Mouse (Mus musculus) myocyte (in vitro differentiated cells): Measurements from ENCODE around the gene 1110017D15Rik. TPM values are rescaled to one million over a fixed set of nuclear protein-coding genes. Genes with fewer than 3 reads are reported as not detected.
A peak's percentile ranks its signal among the peaks of the same experiment; 100 is the strongest.
"Not testable (repeated sequence)": the region's sequence is repeated elsewhere in the genome, so short reads cannot be mapped to it uniquely, and the experiment has no call there.

Experiments
- H3K27me3 ChIP-seq: one replicate; pipeline ENCODE4 v1.6.1; 2011; ENCODE audit not compliant: control insufficient read depth, insufficient read depth, insufficient read length
- H3K36me3 ChIP-seq: one replicate; pipeline ENCODE4 v1.6.1; 2011; ENCODE audit not compliant: control insufficient read depth, insufficient read depth
- H3K4me2 ChIP-seq: one replicate; pipeline ENCODE4 v1.6.1; 2011; ENCODE audit warnings: low read depth, control low read depth
- H3K4me3 ChIP-seq: one replicate; pipeline ENCODE4 v1.5.1; 2011; ENCODE audit warnings: mild to moderate bottlenecking, control low read depth, moderate library complexity
- H3K79me2 ChIP-seq: one replicate; pipeline ENCODE4 v1.6.1; 2011; ENCODE audit not compliant: control insufficient read depth, insufficient read depth
- H3ac ChIP-seq: one replicate; pipeline ENCODE4 v1.6.1; 2011; ENCODE audit not compliant: control insufficient read depth, insufficient read length
- CEBPB ChIP-seq: IDR thresholded peaks from 2 replicates; pipeline ENCODE4 v1.6.1; 2011; ENCODE audit warnings: mild to moderate bottlenecking, moderate library complexity; ENCODE audit not compliant: poor library complexity, insufficient read depth, severe bottlenecking
- E2F4 ChIP-seq: IDR thresholded peaks from one replicate; pipeline ENCODE4 v1.6.1; 2011; ENCODE audit warnings: mild to moderate bottlenecking, control low read depth, moderate library complexity; ENCODE audit not compliant: insufficient read depth
- MAX ChIP-seq: IDR thresholded peaks from one replicate; pipeline ENCODE4 v1.6.1; 2011; ENCODE audit warnings: low read depth, mild to moderate bottlenecking, control low read depth
- MYOD1 ChIP-seq, 3 experiments: IDR thresholded peaks; one replicate each; pipeline ENCODE4 v1.6.1; 2011; ENCODE audit warnings: control low read depth in 2 of 3, low read depth in 2 of 3, mild to moderate bottlenecking in 2 of 3, moderate library complexity in 1 of 3; ENCODE audit not compliant: insufficient read length in 2 of 3, control insufficient read depth in 1 of 3
- MYOG ChIP-seq, 3 experiments: IDR thresholded peaks; one replicate each; pipeline ENCODE4 v1.6.1; 2011; ENCODE audit warnings: control low read depth in 2 of 3, low read depth in 2 of 3, mild to moderate bottlenecking in 2 of 3; ENCODE audit not compliant: insufficient read length in 2 of 3, control insufficient read depth in 1 of 3, insufficient read depth in 1 of 3
- POLR2A ChIP-seq: IDR thresholded peaks from one replicate; pipeline ENCODE4 v1.6.1; 2011; ENCODE audit warnings: low read depth, mild to moderate bottlenecking, control low read depth, moderate library complexity; ENCODE audit not compliant: insufficient read length
- POLR2AphosphoS2 ChIP-seq: IDR thresholded peaks from one replicate; pipeline ENCODE4 v1.6.1; 2011; ENCODE audit warnings: low read depth, control low read depth; ENCODE audit not compliant: insufficient read length
- REST ChIP-seq: IDR thresholded peaks from one replicate; pipeline ENCODE4 v1.6.1; 2011; ENCODE audit warnings: mild to moderate bottlenecking, control low read depth, moderate library complexity; ENCODE audit not compliant: insufficient read depth, insufficient read length
- SRF ChIP-seq: IDR thresholded peaks from one replicate; pipeline ENCODE4 v1.6.1; 2011; ENCODE audit warnings: low read depth; ENCODE audit not compliant: control insufficient read depth, insufficient read length
- TCF12 ChIP-seq: IDR thresholded peaks from one replicate; pipeline ENCODE4 v1.6.1; 2011; ENCODE audit warnings: mild to moderate bottlenecking, control low read depth; ENCODE audit not compliant: poor library complexity, insufficient read depth, severe bottlenecking
- TCF3 ChIP-seq: IDR thresholded peaks from one replicate; pipeline ENCODE4 v1.6.1; 2011; ENCODE audit warnings: low read depth, control low read depth; ENCODE audit not compliant: insufficient read length
- USF1 ChIP-seq: IDR thresholded peaks from one replicate; pipeline ENCODE4 v1.6.1; 2011; ENCODE audit warnings: low read depth, mild to moderate bottlenecking, control low read depth, moderate library complexity
- polyA plus RNA-seq: library from polyadenylated mRNA; unstranded; fragments of >200 nt; fragmentation: generic; extraction: Trizol; gene quantifications from one replicate; pipeline ENCODE4 v1.2.1, GENCODE M21; 2012; ENCODE audit warnings: missing spikeins

The 1110017D15Rik gene
- polyA plus RNA-seq, 1 experiment, result 0.06 TPM

DNA sequence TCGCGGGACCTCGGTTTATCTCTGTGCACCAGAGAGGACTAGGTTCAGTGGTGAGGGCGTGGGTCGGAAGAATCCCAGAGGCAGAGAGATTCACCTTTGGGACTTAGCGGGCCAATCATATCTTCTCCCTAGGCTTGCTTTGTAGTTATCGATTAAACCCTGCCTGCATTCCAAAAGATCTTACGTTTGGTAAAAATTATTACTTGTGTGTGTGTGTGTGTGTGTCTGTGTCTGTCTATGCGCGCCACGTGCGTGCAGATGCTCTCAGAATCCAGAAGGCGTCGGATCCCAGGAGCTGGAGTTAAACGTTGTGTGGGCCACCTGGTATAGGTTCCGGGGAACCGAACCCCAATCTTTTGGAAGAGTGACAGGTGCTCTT, 51.9 kb downstream of the 1110017D15Rik start:
- Histone ChIP-seq H3K27me3 (no peaks in the 10 kb centered on the region), H3K79me2 (peaks cover 32% of the 10 kb centered on the region), H3K36me3 (peaks cover 2% of the 10 kb centered on the region), H3K4me2 (peak overlapping the region; percentile 88), H3K4me3 (peak overlapping the region; percentile 74), H3ac (peak overlapping the region; percentile 64)
- TF ChIP-seq MAX (no peak), REST (no peak), POLR2AphosphoS2 (no peak), MYOG (IDR thresholded peaks at IDR 0.05; ENCODE audit: control insufficient read depth in 1 of 3, insufficient read depth in 1 of 3, insufficient read length in 2 of 3, low read depth in 2 of 3) (no peak), MYOD1 (IDR thresholded peaks at IDR 0.05; ENCODE audit: control insufficient read depth in 1 of 3, insufficient read length in 2 of 3, low read depth in 2 of 3) (no peak), SRF (no peak), CEBPB (no peak), POLR2A (no peak), TCF12 (no peak), TCF3 (no peak), E2F4 (no peak), USF1 (no peak)

DNA sequence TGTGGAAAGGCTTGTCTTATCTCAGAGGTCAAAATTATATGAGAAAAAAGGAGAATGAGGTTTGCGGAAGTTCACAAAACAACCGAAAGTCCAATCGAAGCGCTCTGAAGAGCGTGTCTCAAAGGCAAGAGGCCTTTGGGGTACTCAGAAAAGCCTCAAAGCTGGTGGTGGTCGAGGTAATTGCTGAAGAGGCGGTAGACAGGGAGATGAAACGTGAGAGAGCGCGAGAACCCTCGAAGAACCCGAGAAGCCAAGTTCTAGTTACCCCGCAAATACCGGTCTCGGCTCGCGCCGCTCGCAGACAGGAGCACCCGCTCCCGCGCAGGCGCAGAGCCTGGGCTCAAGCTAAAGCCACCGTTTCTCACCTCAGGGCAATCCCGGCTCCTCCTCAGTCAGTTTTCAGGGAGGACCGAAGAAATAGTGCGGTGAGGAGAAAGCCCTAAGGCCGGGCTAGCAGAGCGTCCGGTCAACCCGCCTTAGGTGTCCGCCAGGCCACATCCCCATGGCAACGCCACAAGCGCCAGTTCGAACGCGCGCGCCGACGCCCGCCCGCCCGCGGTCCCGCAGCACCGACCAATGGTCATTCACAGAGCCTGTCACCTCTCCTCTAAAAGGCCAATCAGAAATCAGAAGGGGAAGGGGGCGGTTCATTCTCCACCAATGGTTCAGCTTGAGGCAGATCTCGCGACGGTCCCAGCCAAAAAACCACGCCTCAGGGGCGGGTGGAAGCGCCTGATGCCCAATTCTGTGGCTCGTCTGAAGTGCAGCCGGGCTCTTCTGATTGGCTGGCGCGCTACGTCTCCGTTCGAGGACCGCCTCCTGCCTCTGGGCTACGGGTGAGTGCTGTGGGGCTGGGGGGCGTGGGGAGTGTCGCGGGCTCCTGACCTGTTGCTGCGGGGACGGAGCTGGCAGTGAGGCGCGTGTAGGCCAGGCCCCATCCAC, 52.5 kb downstream of the 1110017D15Rik start, which contains the start of the genes Kif24 and Nudt2:
Kif24 (minus strand) TSS at position 543 of the 942 bp plus-strand sequence.
Nudt2 (plus strand) TSS at position 807 of the 942 bp plus-strand sequence.
- Histone ChIP-seq H3K4me2 (peak within 1 kb of the TSS; percentile 88), H3K79me2 (peaks cover 32% of the 10 kb centered on the region), H3K27me3 (no peaks in the 10 kb centered on the region)

GRCm38 (mm10) chr4:41463051-41463738, 53.9 kb downstream of the 1110017D15Rik start:
- H3K79me2 ChIP-seq, result peaks cover 32% of the 10 kb centered on the region
- not testable (repeated sequence) for H3ac ChIP-seq, H3K27me3 ChIP-seq, H3K36me3 ChIP-seq
- peak overlapping the region; percentile 88 for H3K4me2 ChIP-seq
- H3K4me3 ChIP-seq, result peak overlapping the region; percentile 74

More for the DNA sequence above, 52.5 kb downstream of the 1110017D15Rik start, which contains the start of the genes Kif24 and Nudt2:
- Histone ChIP-seq H3K36me3 (no peaks in the 10 kb centered on the region), H3K4me3 (peak within 1 kb of the TSS; percentile 74), H3ac (peak within 1 kb of the TSS; percentile 64)
- TF ChIP-seq REST (no peak), POLR2A (peak; percentile 90), E2F4 (peak; percentile 91), TCF3 (no peak), POLR2AphosphoS2 (peak; percentile 89)

GRCm38 (mm10) chr4:41460690-41461089, 56.4 kb downstream of the 1110017D15Rik start:
- Histone ChIP-seq H3K27me3 (no peaks in the 10 kb centered on the region), H3K4me3 (no peak overlapping the region), H3ac (no peak overlapping the region), H3K4me2 (peak overlapping the region; percentile 52), H3K79me2 (peaks cover 32% of the 10 kb centered on the region), H3K36me3 (no peaks in the 10 kb centered on the region)
- TF ChIP-seq MYOG (IDR thresholded peaks at IDR 0.05; ENCODE audit: control insufficient read depth in 1 of 3, insufficient read depth in 1 of 3, insufficient read length in 2 of 3, low read depth in 2 of 3) (peak in 1 of 3 experiments; percentile 98), MYOD1 (IDR thresholded peaks at IDR 0.05; ENCODE audit: control insufficient read depth in 1 of 3, insufficient read length in 2 of 3, low read depth in 2 of 3) (peak; percentile 87 to 96 (median 88)), MAX (no peak), REST (no peak), E2F4 (no peak), SRF (no peak), POLR2AphosphoS2 (no peak), TCF3 (peak; percentile 79), POLR2A (no peak), CEBPB (no peak), USF1 (no peak), TCF12 (peak; percentile 92)

Other genes with a start within 250 kb of the 1110017D15Rik start
- gene Ubap2, start 242.2 kb downstream of the 1110017D15Rik start, polyA plus RNA-seq, result 71.5 TPM
- 27.1 TPM for gene Dcaf12, start 202.4 kb downstream of the 1110017D15Rik start, polyA plus RNA-seq
- 29.2 TPM for gene Ubap1, start 168.3 kb downstream of the 1110017D15Rik start, polyA plus RNA-seq
- 7.2 TPM for gene Kif24, start 52.4 kb downstream of the 1110017D15Rik start, polyA plus RNA-seq
- gene Nudt2, start 52.2 kb downstream of the 1110017D15Rik start, polyA plus RNA-seq, result 36.9 TPM
- 33.9 TPM for gene AI464131, start 14.3 kb downstream of the 1110017D15Rik start, polyA plus RNA-seq
- 2.7 TPM for gene Fam219a, start 52.2 kb upstream of the 1110017D15Rik start, polyA plus RNA-seq
- gene Dnaic1, start 52.4 kb upstream of the 1110017D15Rik start, polyA plus RNA-seq, result 0.08 TPM
- 8.2 TPM for gene Enho, start 123.0 kb upstream of the 1110017D15Rik start, polyA plus RNA-seq
- gene Cntfr, start 179.8 kb upstream of the 1110017D15Rik start, polyA plus RNA-seq, result 0.06 TPM
- gene Il11ra1, start 182.7 kb upstream of the 1110017D15Rik start, polyA plus RNA-seq, result 3.3 TPM
- gene Rpp25l, start 196.2 kb upstream of the 1110017D15Rik start, polyA plus RNA-seq, result 43.8 TPM
- gene Dctn3, start 205.8 kb upstream of the 1110017D15Rik start, polyA plus RNA-seq, result 155 TPM
- not detected for gene Arid3c, start 213.8 kb upstream of the 1110017D15Rik start, polyA plus RNA-seq
- gene Galt, start 237.9 kb upstream of the 1110017D15Rik start, polyA plus RNA-seq, result 2.1 TPM
- 98.6 TPM for gene Sigmar1, start 238.8 kb upstream of the 1110017D15Rik start, polyA plus RNA-seq